Mouse (Mus musculus): ENCODE data around the gene Ubxn10. TPM values are rescaled to one million over a fixed set of nuclear protein-coding genes. Genes with fewer than 3 reads are reported as not detected.
A peak's percentile ranks its signal among the peaks of the same experiment; 100 is the strongest.

The Ubxn10 gene
- under 1 TPM in 2 of 4 experiments, not detected in 2; 0.20 to 0.36 TPM for total RNA-seq (2022)

DNA sequence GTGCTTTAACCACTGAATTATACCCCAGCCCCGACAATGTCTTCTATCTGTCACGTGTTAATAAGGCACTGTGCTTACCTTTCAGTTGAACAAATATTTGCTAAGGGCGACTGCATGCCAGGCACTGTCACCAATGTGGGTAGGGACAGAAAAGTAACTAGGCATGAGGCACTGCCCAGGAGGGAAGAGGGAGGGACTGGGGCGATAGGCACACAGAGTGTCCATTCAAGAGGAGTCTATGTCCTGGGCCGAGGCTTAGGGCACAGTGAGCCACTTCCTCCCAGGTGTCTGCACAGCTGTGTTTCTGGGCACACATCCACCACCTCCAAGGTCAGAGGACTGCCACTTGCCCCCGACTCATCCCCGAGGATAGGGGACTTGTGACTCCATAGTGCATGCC, at the start of gene Ubxn10:
Ubxn10 (minus strand) TSS at position 137 of the 400 bp plus-strand sequence.
- no peak for DNase-seq (ENCODE audit: low spot score in 2 of 2)

GRCm38 (mm10) chr4:138786141-138786540, 49.2 kb upstream of the Ubxn10 start:
- no peak for DNase-seq (ENCODE audit: low spot score in 2 of 2)

DNA sequence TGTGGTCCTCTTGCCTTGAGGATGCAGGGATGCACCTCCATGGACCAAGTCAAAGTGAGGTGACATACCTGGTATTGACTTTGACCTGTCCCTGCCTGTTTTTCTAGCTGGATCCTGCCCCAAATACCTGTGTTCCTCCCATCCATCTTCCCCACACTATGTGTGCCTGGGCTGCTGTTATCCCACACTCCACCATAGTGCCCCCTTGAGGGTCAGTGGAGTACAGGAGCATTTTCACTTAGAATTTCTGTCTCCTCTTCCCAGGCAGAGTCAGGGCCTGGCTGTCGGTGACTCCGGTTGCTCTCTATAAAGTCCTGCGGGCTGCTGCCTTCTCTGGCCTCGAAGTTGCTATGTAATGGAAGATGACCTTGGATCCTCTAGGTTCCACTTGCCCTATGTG, 48.8 kb upstream of the Ubxn10 start:
- DNase-seq (ENCODE audit: low spot score in 2 of 2): no peak

GRCm38 (mm10) chr4:138782098-138782497, 45.1 kb upstream of the Ubxn10 start:
- DNase-seq (ENCODE audit: low spot score in 2 of 2): peak; percentile 17 to 29

DNA sequence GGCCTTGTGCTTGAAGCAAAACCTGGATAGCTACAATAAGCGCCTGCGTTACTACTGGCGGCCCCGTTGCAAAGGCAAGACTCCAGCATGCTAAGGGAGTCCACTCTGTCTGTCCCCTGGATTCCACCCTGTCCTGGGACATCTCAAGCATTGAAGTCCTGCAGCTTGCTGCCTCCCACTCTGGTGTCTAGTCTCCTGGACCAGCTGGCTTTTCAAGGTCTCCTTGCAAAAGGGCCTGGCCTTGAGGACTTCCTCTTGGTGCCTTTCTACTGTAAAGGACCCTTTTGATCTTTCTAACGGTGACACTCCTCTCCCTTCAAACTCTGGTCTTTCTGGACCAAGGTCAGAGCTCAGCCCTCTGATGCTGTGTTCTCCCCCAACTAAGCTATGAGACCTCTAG, 43.3 kb upstream of the Ubxn10 start:
- no peak for DNase-seq (ENCODE audit: low spot score in 2 of 2)

- no peak for DNase-seq (ENCODE audit: low spot score in 2 of 2)
Observed at GRCm38 (mm10) chr4:138777417-138778407, 40.7 kb upstream of the Ubxn10 start.

- DNase-seq (ENCODE audit: low spot score in 2 of 2): no peak
Observed at GRCm38 (mm10) chr4:138775435-138775834, 38.5 kb upstream of the Ubxn10 start, which contains the start of gene Pla2g2d. TSS of gene Pla2g2d (plus strand) at chr4:138775735.

- no peak for DNase-seq (ENCODE audit: low spot score in 2 of 2)
Observed at GRCm38 (mm10) chr4:138772386-138772785, 35.4 kb upstream of the Ubxn10 start.

DNA sequence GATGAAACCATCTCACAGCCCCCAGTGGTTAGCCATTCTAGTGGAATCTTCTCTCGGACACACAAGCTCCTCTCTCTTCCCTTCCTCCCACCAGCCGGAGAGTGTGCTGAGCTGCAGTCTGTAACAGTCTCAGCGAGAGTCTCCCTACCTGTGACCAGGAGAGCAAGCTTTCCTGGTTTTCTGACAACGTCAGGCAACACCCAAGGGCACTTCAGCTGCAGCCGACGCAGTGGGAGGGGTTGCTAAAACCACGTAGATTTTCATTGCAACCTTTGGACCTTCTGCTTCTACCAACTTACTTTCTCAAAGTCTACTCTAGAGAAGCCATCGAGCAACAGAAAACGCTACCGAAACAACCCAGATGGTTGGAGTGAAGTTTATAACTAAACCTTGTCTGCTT, 35.0 kb upstream of the Ubxn10 start:
- DNase-seq (ENCODE audit: low spot score in 2 of 2): no peak

GRCm38 (mm10) chr4:138762266-138762665, 25.3 kb upstream of the Ubxn10 start:
- no peak for DNase-seq (ENCODE audit: low spot score in 2 of 2)

DNA sequence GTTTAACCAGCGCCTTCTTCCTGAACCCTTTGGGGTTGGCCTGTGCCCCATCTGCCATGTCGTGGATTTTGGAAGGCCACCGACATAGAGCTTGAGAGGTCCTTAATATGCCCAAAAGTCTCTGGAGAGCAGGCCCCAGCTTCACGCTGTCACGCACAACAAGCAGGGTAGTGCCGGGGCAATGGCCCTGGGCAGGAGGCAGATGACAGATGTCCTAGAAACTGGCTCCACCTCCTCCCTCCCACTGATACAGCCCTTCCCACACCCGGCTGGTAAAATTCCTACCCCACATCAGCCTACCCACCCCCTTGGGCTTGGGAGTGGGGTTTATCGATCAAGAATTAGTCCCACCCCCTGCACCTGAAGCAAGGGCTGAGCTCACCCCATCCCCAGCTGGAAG, 20.4 kb upstream of the Ubxn10 start, which contains the start of gene Pla2g2f:
Pla2g2f (minus strand) TSS at position 211 of the 400 bp plus-strand sequence.
- DNase-seq (ENCODE audit: low spot score in 2 of 2): no peak

- DNase-seq (ENCODE audit: low spot score in 2 of 2): no peak
Observed at GRCm38 (mm10) chr4:138755983-138756382, 19.0 kb upstream of the Ubxn10 start.

DNA sequence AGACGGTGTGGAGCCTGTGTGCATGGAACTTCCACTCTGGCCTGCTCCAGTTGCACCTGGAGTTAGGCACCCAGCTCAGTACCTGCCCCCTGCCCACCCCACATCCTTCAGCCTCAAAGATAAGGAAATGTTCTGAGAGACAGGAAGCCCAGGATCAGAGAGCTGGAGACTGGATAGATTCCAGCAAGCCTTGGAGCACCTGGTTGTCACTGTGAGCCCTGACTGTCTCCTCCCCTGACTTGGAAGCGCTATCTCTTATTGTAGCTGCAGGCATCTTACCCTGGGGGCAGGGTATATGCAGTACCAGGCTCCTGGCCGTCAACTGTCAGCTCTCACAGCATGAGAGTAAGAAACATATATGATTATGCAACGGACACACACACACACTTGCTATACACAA, 18.5 kb upstream of the Ubxn10 start:
- no peak for DNase-seq (ENCODE audit: low spot score in 2 of 2)

GRCm38 (mm10) chr4:138754432-138754831, 17.5 kb upstream of the Ubxn10 start:
- DNase-seq (ENCODE audit: low spot score in 2 of 2): no peak

DNA sequence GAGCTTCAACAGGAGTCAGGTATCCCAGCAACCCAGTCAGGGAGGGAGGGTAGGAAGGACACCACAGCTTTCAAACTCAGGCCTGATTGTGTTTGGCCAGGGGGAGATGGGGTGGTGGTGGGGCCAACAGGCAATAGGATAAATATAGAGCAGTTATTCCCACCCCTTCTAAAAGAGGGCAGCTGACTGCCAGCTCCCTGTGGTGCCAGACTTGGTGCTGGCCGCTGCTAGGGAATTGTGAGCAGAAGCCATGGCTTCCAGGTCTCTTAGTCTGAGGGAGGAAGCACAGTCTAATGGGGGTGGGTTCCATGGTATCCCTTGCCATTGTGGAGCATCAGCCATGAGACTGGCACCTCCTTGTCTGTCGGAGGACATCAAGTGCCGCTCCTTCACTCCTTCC, 16.6 kb upstream of the Ubxn10 start:
- no peak for DNase-seq (ENCODE audit: low spot score in 2 of 2)

GRCm38 (mm10) chr4:138752603-138753002, 15.6 kb upstream of the Ubxn10 start:
- DNase-seq (ENCODE audit: low spot score in 2 of 2): no peak

- DNase-seq (ENCODE audit: low spot score in 2 of 2): no peak
Observed at GRCm38 (mm10) chr4:138748369-138749072, 11.6 kb upstream of the Ubxn10 start.

DNA sequence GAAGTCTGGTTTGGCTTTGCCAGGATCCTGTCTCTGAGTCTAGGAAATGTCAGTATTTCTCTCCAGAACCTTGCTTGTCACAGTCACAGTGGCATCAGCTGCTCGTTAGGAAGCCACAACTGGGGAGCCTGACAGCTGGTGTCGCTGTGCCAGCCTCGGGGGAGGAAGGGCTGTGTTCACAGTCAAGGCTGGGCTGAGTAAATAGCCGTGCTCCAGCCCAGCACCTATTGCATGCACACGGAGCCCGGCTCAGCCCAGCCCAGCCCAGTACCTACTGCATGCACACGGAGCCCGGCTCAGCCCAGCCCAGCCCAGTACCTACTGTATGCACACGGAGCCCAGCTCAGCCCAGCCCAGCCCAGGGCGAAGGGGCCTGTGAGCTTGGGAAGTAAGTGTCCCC, 10.9 kb upstream of the Ubxn10 start:
- no peak for DNase-seq (ENCODE audit: low spot score in 2 of 2)

GRCm38 (mm10) chr4:138746866-138747265, 9.9 kb upstream of the Ubxn10 start:
- no peak for DNase-seq (ENCODE audit: low spot score in 2 of 2)

GRCm38 (mm10) chr4:138745884-138746283, 8.9 kb upstream of the Ubxn10 start:
- no peak for DNase-seq (ENCODE audit: low spot score in 2 of 2)

DNA sequence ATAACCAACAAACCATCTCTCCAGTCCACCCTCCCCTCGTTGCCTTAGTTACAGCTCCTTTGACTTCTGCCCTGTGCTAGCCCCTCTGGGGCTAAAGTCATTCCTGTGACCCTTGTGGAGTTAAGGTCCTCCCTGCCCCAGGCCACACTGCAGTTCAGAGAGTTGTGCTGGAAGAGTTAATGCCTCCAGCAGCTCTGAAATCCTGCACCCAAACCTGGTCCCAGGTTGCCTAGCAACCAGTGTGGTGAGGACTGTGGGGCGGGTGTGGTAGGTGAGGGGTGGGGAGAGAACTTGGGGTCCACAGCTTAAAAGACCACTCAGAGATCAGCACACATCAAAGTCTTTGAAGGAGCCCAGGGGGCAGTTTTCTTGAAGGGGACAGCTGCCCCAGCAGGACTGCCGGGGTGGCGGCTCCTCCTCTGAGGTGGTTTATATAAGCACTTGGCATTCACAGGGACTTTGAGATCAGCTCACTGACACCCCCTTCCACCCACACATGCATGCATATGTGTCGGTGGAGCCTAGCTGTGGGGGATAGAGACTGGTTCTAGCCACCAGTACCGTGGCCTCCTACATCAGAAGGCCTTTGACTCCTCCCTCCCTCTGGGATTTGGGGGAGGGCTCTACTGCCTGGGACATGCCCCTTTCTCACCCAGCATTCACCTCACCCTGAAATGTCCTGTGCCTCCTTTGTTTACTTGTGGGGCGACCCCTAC, 2.3 kb upstream of the Ubxn10 start:
- DNase-seq (ENCODE audit: low spot score in 2 of 2): no peak

DNA sequence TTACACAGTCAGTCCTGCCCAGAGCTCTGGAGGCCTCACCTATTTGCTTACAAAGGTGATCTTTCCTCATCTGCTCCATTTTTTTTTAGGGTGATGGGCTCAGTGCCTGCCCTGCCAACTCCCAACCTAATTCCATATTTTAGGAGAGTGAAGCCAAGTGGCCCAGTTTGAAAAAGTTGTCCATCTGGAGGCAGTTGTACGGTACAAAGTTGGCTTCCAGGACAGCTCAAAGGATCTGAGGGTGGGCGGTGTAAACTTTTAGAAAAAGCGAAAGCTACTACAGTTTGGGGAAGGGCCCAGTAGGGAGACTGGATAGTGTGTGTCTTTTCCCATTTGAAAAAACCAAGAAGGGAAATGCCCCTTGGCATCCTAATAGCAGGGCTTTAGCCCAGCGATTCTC, 2.1 kb downstream of the Ubxn10 start:
- DNase-seq (ENCODE audit: low spot score in 2 of 2): no peak
